Mouse (Mus musculus): ENCODE measurements around the gene Gm13289.
"Not testable (repeated sequence)": the region's sequence is repeated elsewhere in the genome, so short reads cannot be mapped to it uniquely, and the experiment has no call there.

Gene Gm13289

GRCm38 (mm10) chr4:88785409-88785808 is 8.7 kb downstream of the Gm13289 start, which contains the start of gene Gm13276:
TSS of gene Gm13276 (plus strand) at chr4:88785709.
- DNase-seq: not testable (repeated sequence)

- DNase-seq: peak; percentile 54
Measured at GRCm38 (mm10) chr4:88788402-88788801, 11.7 kb downstream of the Gm13289 start, which contains the start of gene Gm13277. TSS of gene Gm13277 (plus strand) at chr4:88788632.

GRCm38 (mm10) chr4:88791250-88791649 is 14.5 kb downstream of the Gm13289 start, which contains the start of gene Gm13278:
TSS of gene Gm13278 (plus strand) at chr4:88791550.
- not testable (repeated sequence) for DNase-seq

GRCm38 (mm10) chr4:88793936-88794675 is 17.4 kb downstream of the Gm13289 start, which contains the start of gene Gm13275:
TSS of gene Gm13275 (plus strand) at chr4:88794487.
- peak; percentile 50 for DNase-seq

- not testable (repeated sequence) for DNase-seq
Measured at GRCm38 (mm10) chr4:88797097-88797496, 20.4 kb downstream of the Gm13289 start, which contains the start of gene Gm13279. TSS of gene Gm13279 (plus strand) at chr4:88797397.

GRCm38 (mm10) chr4:88799365-88799764 is 22.6 kb downstream of the Gm13289 start, which contains the start of gene Gm13285:
TSS of gene Gm13285 (plus strand) at chr4:88799665.
- not testable (repeated sequence) for DNase-seq

GRCm38 (mm10) chr4:88802954-88803353 is 26.2 kb downstream of the Gm13289 start, which contains the start of gene Gm13287:
TSS of gene Gm13287 (plus strand) at chr4:88803254.
- DNase-seq: not testable (repeated sequence)

- DNase-seq: not testable (repeated sequence)
Measured at GRCm38 (mm10) chr4:88805231-88805630, 28.5 kb downstream of the Gm13289 start, which contains the start of gene Gm13288. TSS of gene Gm13288 (plus strand) at chr4:88805531.

- not testable (repeated sequence) for DNase-seq
Measured at GRCm38 (mm10) chr4:88805761-88806160, 29.0 kb downstream of the Gm13289 start.

- DNase-seq: no peak
Measured at GRCm38 (mm10) chr4:88815928-88816327, 39.2 kb downstream of the Gm13289 start, which contains the start of gene Ifna7. TSS of gene Ifna7 (plus strand) at chr4:88816228.

GRCm38 (mm10) chr4:88819659-88820058 is 42.9 kb downstream of the Gm13289 start, which contains the start of gene Ifna11:
TSS of gene Ifna11 (plus strand) at chr4:88819959.
- no peak for DNase-seq

- no peak for DNase-seq
Measured at GRCm38 (mm10) chr4:88822995-88823394, 46.3 kb downstream of the Gm13289 start.

All from layer of hippocampus, adult 9-11 months (tissue).